Mouse (Mus musculus) thymus, postnatal 14 days (tissue): ENCODE measurements around the gene Gm4969.
A peak's percentile ranks its signal among the peaks of the same experiment; 100 is the strongest.

Experiments
- DNase-seq: peaks from one replicate; pipeline ENCODE4 v3.0.0; 2021

Gene Gm4969

DNA sequence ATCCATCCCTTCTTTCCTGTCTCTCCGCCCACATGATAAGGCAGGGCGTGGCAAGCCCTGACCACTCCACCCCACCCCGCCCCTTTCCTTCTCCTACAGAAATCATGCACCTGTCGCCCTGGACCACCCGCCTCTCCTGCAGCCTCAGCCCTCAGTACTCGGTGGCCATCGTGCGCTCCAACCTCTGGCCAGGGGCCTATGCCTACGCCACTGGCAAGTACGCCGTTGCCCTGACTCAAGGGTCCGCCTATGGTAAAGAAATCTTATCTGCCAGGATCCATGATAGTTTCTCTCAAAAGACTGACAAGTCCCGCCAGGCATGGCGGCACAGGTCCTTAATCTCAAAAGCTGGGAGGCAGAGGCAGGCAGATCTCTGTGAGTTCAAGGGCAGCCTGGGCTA, 50.2 kb downstream of the Gm4969 start:
- DNase-seq, result no peak

DNA sequence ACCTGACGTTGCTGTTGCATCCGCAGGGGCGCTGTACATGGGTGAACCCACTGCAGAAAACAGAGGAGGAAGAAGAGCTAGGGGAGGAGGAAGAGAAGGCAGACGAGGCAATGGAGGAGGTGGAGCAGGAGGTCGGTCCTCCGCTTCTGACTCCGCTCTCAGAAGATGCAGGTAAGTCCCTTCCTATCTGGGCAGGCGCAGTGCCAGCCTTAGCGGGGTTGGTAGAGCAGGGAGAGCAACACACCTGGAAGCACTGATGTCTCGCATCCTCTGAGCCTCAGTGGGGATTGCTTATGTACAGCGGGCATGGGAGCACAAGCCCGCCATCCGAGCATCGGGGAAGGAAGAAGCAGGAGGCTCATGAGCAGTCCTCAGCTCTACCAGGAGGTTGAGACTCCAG, 51.1 kb downstream of the Gm4969 start:
- no peak for DNase-seq

DNA sequence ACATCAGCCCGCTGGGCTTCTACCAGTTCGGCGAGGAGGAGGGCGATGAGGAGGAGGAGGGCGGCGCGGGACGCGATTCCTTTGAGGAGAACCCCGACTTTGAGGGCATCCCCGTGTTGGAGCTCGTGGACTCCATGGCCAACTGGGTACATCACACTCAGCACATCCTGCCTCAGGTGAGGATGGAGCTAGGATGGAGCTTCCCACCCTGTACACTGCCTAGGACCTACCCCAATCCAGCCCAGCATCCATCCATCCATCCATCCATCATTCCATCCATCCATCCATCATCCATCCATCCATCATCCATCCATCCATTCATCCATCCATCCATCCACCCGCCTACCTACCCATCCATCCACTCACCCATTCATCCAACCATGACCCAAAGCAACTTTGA, 52.3 kb downstream of the Gm4969 start:
- no peak for DNase-seq

DNA sequence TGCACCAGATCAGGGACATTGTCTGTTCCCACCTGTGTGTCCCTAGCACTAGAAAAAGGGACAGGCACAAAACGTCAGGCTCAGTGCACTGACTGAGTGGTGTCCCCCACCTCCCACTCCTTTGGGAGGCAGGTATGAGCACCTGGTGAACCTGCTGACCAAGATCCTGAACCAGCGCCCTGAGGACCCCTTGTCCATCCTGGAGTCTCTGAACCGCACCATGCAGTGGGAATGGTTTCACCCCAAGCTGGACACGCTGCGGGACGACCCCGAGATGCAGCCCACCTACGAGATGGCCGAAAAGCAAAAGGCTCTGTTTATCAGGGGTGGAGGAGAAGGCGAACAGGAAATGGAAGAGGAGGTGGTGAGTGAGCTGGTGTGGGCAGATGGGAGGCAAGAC, 60.8 kb downstream of the Gm4969 start:
- no peak for DNase-seq

DNA sequence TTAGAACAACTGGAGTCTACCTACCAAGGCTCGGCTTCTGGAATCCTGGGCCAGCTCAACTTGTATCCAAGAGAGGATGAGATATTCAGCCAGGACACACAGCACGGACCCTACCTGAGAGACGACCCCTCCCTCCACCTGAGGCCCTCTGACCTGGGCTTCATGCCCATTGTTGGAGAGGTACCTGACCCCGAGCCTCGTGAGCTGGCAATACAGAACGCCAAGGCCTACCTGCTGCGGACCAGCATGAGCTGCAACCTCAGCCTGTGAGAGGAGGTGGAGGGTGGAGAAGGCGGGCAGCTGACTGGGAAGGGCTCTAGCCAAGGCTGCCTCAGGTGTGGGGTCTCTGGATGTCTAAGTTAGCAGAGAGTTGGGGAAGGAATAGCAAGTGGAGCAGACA, 63.1 kb downstream of the Gm4969 start:
- DNase-seq, result no peak

DNA sequence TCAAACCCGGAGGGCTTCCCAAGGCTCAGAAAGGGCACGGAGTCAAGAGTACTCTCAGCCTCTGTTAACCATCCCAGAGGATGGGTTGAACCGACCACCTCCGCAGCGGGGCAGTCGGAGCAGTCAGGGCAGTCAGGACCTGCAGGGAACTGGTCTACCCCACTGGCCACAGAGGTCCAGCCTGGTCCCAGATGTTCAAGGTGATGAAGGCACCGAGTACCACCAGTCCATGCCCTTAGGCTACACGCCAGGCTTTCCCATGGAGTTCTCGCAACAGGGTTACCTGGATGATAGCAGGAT, 63.4 kb downstream of the Gm4969 start:
- DNase-seq, result no peak

DNA sequence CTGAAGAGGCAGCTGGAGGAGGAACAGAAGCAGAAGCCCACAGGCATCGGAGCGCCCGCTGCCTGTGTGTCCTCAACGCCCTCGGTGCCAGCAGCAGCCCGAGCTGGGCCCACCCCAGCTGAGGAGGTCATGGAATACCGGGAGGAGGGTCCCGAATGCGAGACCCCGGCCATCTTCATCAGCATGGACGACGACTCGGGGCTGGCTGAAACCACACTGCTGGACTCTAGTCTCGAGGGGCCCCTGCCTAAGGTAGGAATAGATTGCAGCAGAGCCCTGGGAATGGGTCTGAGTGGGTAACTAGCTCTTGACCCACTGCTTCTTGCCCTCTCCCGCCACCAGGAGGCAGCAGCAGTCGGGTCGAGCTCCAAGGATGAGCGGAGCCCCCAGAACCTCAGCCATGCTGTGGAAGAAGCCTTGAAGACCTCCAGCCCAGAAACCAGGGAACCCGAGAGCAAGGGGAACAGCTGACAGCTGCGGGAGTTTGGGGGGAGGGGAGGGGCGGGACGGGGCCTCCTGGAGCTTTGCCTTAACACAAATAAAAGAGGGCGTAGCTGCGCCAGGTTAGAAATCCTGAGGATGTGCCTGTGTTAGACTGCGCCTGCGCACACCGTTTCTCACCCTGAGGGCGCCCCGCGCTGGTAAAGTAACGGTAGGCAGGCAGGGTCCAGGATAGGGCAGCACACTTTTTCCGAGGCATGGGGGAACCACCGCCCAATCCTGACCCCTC, 64.0 kb downstream of the Gm4969 start, which contains the start of gene Rsph6a:
TSS of gene Rsph6a (plus strand) at position 644 of the 730 bp plus-strand sequence.
- DNase-seq, result peak; percentile 52

DNA sequence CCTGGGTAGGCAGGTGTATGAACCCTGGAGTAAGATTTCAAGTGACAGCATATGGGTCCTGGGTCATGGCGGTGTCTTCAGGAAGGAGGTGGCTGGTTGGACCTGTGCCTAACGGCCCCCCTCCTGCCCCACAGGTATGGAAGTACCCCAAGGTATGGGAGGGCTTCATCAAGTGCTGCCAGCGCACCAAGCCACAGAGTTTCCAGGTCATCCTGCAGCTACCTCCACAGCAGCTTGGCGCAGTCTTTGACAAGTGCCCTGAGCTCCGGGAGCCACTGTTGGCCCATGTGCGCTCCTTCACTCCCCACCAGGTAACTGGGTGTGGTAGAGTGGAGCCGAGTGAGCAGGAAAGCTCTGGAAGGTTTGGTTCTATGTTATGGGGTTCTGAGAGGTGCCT, 65.0 kb downstream of the Gm4969 start:
- no peak for DNase-seq

DNA sequence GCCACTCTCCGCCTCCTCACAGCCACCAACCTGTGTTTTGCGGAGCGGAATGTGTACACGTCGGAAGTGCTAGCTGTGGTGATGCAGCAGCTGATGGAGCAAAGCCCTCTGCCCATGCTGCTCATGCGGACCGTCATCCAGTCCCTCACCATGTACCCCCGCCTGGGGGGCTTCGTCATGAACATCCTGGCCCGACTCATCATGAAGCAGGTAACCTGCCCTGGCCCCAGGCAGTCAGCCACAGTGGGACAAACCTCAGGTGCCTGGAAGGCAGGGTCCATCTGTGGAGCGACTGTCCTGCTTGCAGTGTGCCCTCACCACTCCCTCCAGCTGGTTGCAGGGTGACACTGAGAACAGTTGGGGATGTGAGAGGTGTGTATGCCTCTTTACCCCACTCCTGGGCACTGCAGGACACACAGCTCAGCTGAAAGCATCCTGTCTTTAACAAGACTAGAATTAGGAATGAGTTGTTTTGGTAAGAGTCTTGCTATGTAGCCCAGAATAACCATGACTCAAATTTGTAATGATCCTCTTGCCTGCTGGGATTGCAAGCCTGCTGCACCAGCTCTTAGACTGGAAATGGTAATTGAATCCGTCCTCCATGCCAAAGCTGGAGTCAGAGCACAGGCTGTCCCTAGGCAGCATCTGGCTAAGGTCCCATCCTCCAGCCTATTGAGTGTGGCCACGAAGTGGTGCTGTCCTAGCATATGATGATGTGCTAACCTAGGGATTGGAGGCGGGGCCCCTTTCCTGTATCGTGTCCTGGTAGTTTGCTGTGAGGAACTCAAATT, 65.6 kb downstream of the Gm4969 start:
- no peak for DNase-seq

DNA sequence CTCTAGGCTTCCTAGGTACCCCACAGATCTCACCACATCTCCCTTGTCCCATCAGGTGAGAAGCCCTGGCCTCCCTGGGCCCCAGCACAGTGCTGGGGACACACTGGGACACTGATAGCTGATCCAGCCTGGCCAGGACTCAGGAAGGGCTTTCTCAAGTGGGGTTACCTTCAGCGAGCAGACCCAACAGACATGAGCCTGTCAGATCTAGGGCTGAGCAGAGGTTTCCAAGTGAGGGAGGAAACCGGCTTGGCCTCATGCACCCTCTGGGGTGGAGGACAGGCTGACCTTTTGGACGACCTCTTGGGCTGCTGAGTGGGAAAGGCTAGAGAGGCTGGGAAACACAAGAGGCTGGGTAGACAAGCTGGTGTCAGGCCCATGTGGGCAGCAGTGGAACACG, 67.0 kb downstream of the Gm4969 start:
- no peak for DNase-seq

DNA sequence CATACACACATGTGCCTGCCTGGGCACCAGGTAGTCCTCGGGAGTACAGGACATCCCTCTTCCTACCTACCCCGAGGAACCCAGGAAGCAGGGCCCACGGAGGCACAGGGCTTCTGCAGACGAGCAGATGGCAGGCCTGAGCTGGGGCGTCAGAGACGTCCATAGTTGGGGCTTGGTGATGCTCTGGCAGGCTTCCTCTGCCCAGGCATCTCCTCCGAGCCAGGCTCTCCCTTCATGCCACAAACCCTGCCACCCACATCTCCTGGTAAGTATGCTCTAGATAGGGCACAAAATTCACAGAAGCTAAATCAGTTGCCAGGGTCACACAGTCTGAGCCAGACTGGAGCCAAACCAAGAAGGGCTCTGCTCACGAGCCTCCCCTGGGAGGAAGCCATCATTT, 68.0 kb downstream of the Gm4969 start:
- no peak for DNase-seq

DNA sequence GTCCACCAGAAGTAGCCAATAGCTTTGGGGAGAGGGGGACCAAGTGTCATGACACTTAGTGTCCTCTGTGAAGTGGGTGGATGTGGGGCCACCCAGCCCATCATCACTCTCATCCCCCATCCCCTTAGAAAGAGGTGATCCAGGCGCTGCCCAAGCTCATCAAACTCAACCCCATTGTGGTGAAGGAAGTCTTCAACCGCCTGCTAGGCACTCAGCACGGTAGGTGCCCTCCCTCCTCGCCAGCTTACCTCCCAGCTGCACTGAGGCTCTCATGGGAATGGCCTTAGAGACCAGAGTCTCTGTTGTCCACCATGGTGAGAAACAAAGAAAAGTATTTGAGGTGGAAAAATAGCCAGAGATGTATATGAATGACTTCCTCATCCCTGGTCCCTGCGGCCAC, 68.9 kb downstream of the Gm4969 start:
- DNase-seq, result no peak
